Mouse (Mus musculus) C2C12 (cell line): ENCODE data around the gene Edf1.

ENCODE experiments used
- CTCF ChIP-seq: IDR thresholded peaks from one replicate; pipeline ENCODE4 v1.5.1; 2011; ENCODE audit not compliant: control insufficient read depth, insufficient read depth, insufficient read length
- MYOD1 ChIP-seq: IDR thresholded peaks from one replicate; pipeline ENCODE4 v1.6.1; 2011; ENCODE audit warnings: low read depth; ENCODE audit not compliant: control insufficient read depth, insufficient read length
- MYOG ChIP-seq: IDR thresholded peaks from one replicate; pipeline ENCODE4 v1.6.1; 2011; ENCODE audit not compliant: control insufficient read depth, insufficient read length; ENCODE audit errors: extremely low read depth
- USF1 ChIP-seq: IDR thresholded peaks from one replicate; pipeline ENCODE4 v1.6.1; 2011; ENCODE audit warnings: low read depth, mild to moderate bottlenecking, control low read depth, moderate library complexity

DNA sequence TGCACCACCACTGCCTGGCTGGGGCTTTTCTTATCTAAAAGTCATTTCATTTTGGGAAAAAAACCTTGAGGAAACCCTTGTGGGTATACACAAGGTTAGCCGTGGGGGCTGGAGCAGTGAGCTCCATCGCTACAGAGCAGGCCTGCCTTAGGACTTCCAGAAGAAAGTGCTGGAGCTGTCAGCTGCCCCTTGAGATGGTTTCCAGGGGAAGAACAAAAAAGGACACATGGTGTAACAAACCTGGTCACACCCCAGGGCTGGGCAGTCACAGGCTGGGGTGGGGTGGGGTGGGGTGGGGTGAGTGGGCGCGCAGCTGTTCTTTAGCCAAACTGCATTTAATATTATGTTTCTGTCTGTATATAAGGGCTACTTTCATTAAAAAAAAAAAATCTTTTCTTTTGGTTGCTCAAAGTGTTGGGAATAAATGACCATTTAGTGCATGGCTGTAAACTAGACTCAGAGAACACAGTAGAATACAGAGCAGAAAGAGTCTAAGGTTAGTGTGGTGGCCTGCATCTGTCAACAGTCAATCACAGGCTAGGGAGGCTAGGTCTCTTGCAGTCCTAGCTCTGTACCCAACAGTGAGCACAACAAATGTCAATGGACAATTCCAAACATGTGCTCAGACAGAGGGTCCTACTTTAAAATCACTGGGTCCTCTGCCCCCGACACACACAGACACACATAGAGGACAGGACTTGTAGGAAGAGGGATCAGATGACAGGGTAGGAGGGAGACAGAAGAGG is 39.3 kb downstream of the Edf1 start:
- no peak for TF ChIP-seq CTCF
- no peak for TF ChIP-seq USF1
- TF ChIP-seq MYOD1 = no peak
- TF ChIP-seq MYOG = no peak
